Mouse (Mus musculus): ENCODE measurements around the gene Med4.

DNA sequence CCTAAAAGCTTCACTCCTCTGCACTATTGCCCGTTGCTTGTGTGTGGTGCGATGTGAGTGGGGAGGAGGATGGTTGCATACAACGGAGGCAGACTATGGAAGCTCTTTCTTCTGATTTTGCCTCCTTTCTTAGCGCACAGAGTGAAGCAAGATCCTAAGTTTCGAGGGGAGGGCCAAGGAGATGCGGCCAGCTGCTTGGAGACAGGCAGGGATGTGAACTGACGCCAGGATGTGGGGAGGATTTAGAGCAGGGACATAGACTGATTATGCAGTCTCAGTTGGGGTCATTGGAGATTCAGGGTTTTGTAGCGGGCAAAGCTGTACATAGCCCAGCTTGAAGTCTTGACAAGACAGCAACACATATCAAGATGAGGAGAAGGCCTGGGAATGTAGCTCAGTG is 3.5 kb upstream of the Med4 start:
- TF ChIP-seq CTCF (IDR thresholded peaks at IDR 0.05; ENCODE audit: insufficient read depth, low read depth, low read length) (no peak), POLR2A (IDR thresholded peaks at IDR 0.05; ENCODE audit: insufficient read depth, low read depth, low read length) (no peak)
